Mouse (Mus musculus): ENCODE measurements around the gene Gfod1.
A peak's percentile ranks its signal among the peaks of the same experiment; 100 is the strongest.

The Gfod1 gene

DNA sequence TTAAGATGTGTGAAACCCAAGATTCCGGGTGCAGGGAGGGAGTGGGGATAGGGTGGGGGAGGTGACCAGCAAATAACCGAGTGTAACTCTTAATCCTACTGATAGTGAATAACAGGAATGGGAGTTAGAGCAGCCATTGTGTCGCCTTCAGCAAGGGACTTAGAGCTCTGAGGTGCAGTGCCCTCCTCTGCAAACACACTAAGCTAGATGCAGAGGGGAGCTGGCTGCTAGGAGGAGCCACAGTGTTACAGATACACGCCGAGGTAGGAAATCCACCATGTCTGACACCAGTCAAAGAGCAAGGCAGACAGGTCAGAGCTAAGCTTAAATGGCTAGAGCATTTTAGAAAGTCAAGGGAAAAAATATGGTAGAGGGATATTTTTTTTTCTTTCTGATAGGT, 146.6 kb downstream of the Gfod1 start:
- no peak for DNase-seq (ENCODE audit: low spot score in 2 of 2)

GRCm38 (mm10) chr13:43152005-43152520, 151.9 kb downstream of the Gfod1 start:
- no peak for DNase-seq (ENCODE audit: low spot score in 2 of 2)

- no peak for DNase-seq (ENCODE audit: low spot score in 2 of 2)
These were observed 154.3 kb downstream of the Gfod1 start for GRCm38 (mm10) chr13:43149661-43150060.

- DNase-seq (ENCODE audit: low spot score in 2 of 2): no peak
These were observed 155.3 kb downstream of the Gfod1 start for GRCm38 (mm10) chr13:43148692-43149091.

DNA sequence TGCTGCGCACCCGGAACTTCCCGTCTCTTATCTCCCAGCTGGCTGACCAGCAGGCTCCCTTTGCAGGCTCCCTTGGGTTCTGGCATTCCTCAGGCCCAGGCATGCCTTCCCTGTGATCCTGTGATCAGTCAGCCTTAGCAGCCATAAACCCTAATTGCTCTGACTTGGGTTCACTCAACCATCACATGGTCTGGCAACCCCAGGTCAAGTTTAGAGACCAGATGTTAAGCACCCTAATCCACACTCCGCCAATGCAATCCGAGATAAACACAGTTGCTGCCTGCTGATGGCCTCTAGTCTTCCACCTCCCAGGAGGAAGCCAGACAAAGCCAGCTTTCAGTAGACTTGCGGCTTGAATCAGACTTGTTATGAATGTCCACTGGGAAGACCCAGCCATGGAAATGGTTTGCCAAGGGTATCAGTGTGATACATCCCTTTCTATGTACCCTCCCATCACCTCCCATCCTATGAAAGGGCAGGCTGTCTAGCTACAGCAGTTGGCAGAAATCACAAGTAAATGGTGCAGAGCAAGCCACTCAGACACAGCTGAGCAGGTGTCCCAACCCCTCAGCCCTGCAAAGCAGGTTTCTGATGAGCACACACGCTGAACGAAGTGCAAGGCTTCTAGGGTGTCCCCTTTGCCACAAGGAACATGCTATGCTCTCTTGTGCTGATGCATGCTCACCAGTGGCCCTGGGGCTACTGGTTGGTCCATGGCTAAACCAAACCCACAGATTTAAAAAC, 157.3 kb downstream of the Gfod1 start:
- DNase-seq (ENCODE audit: low spot score in 2 of 2): peak; percentile 15 to 36
